Comparison of ENCODE assay signal across 33 mouse cellular contexts in the genomic region with DNA sequence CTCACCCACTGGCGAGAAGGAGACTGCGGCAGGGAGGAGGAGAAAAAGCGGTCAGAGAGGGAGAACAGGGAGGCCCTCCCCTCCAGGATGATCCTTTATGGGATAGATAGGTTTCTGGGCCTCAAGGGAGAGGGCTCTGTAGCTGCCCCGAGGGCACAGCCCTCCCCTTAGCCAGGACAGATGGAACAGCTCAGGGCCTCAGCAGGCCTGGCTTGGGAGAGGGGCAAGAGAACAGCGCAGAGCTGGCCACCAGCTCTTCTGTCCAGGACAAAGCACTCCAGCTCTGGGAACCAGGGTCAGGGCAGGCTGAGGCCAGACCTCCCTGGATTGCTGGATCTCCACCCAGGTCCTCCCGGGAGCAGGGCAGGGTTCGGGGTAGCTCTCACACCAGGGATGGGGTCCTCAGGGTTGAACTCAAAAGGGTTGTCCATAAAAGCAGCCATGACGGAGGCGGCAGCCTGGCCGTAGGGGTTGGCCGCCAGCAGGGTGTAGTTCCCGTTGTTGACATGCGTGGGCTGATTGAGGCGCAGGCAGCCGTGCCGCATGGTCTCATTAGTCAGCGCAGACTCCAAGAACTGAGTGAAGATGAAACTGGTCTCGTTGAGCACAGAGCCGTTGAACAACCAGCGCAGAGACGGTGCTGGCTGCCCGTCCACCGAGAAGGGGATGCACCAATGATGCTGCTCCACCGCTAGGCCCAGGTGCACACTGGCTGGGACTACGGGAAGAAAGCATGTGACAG. TPM values are rescaled to one million over a fixed set of nuclear protein-coding genes. Genes with fewer than 3 reads are reported as not detected.
DNase-seq lines count a peak whose midpoint lies in the region; ATAC-seq and TF ChIP-seq lines count a peak whose summit lies in the region.
"Had no signal": no experiment of that assay in that cellular context is flagged by ENCODE, and none has a peak within 500 bp of the region (broad histone marks: within the 10 kb centered on the region; RNA-seq: fewer than 3 reads in every experiment).

No protein-coding gene starts in this region.

- no peak overlapping the region for H3K4me2 ChIP-seq in kidney, embryonic 14.5 days (replicated peaks; ENCODE audit: low read depth, low read length)
- no peak overlapping the region for H3K4me2 ChIP-seq in lung, embryonic 16.5 days (ENCODE audit: low read depth, low read length)
- H3K4me2 ChIP-seq: embryonic facial prominence, embryonic 12.5 days; liver, embryonic 15.5 days; midbrain, embryonic 15.5 days; neural tube, embryonic 15.5 days; stomach, embryonic 15.5 days had no signal

- H3K9ac ChIP-seq in kidney, embryonic 14.5 days (ENCODE audit: low read depth, low read length): no peak overlapping the region
- no peak overlapping the region for H3K9ac ChIP-seq in lung, embryonic 16.5 days (ENCODE audit: low read length)
- H3K9ac ChIP-seq: embryonic facial prominence, embryonic 12.5 days; liver, embryonic 15.5 days; midbrain, embryonic 15.5 days; neural tube, embryonic 15.5 days; stomach, embryonic 15.5 days had no signal

- ATAC-seq in kidney, embryonic 14.5 days (ENCODE audit: low FRiP score, low TSS enrichment): peak; percentile 63
- ATAC-seq in lung, embryonic 16.5 days (ENCODE audit: low read depth): 0 out of 2 replicates have a peak, but pooled peaks have one; percentile 28
- no peak for ATAC-seq in erythroblast, adult 5-6 weeks (replicated peaks; ENCODE audit: low FRiP score, poor library complexity, severe bottlenecking)
- ATAC-seq: forebrain, embryonic 14.5 days; intestine, postnatal 0 days; midbrain, embryonic 15.5 days had no signal

- H3K27me3 ChIP-seq in kidney, embryonic 14.5 days (ENCODE audit: control insufficient read depth, insufficient read depth, low read length): peaks cover 3% of the 10 kb centered on the region; the same call in 1 of the 2 replicates
- H3K27me3 ChIP-seq in lung, embryonic 16.5 days (ENCODE audit: control insufficient read depth, insufficient read depth, low read depth, low read length): no peaks in the 10 kb centered on the region
- peaks cover 91% of the 10 kb centered on the region for H3K27me3 ChIP-seq in E14TG2a.4 (ENCODE audit: insufficient read depth, low read length)
- peaks cover 48% of the 10 kb centered on the region for H3K27me3 ChIP-seq in embryonic facial prominence, embryonic 10.5 days (replicated peaks; ENCODE audit: low read depth, poor library complexity, severe bottlenecking)
- H3K27me3 ChIP-seq: midbrain, embryonic 15.5 days had no signal

- peaks cover 8% of the 10 kb centered on the region; the same call in 1 of the 2 replicates for H3K4me1 ChIP-seq in kidney, embryonic 14.5 days (ENCODE audit: control insufficient read depth, insufficient read depth, low read length)
- H3K4me1 ChIP-seq in lung, embryonic 16.5 days (replicated peaks; ENCODE audit: control insufficient read depth, insufficient read depth, low read length): 0 out of 2 replicates have a peak, but pooled peaks cover 7% of the 10 kb centered on the region
- peaks cover 16% of the 10 kb centered on the region for H3K4me1 ChIP-seq in E14TG2a.4 (replicated peaks; ENCODE audit: low read depth, low read length)
- peaks cover 38% of the 10 kb centered on the region for H3K4me1 ChIP-seq in embryonic facial prominence, embryonic 10.5 days
- H3K4me1 ChIP-seq: liver, embryonic 15.5 days had no signal

- H3K36me3 ChIP-seq in kidney, embryonic 14.5 days (ENCODE audit: control insufficient read depth, insufficient read depth, low read length): no peaks in the 10 kb centered on the region
- H3K36me3 ChIP-seq in lung, embryonic 16.5 days (ENCODE audit: control insufficient read depth, insufficient read depth, low read length): no peaks in the 10 kb centered on the region
- H3K36me3 ChIP-seq in E14TG2a.4 (ENCODE audit: insufficient read depth, low read length): no peaks in the 10 kb centered on the region
- H3K36me3 ChIP-seq in embryonic facial prominence, embryonic 10.5 days (replicated peaks): no peaks in the 10 kb centered on the region
- H3K36me3 ChIP-seq: embryonic facial prominence, embryonic 12.5 days; heart, embryonic 10.5 days; liver, embryonic 15.5 days; midbrain, embryonic 15.5 days; neural tube, embryonic 15.5 days; stomach, embryonic 15.5 days had no signal

- no peak for TF ChIP-seq CTCF in E14TG2a.4 (conservative IDR thresholded peaks at IDR 0.05; ENCODE audit: low read length)

- WGBS in kidney, embryonic 14.5 days: 75% methylated on average over 25 of the region's 25 CpGs
- WGBS in lung, embryonic 16.5 days: 79% methylated on average over 22 of the region's 25 CpGs
- 87% methylated on average over 25 of the region's 25 CpGs for WGBS in embryonic facial prominence, embryonic 10.5 days

- peak overlapping the region; percentile 26; the same call in 1 of the 2 replicates for H3K27ac ChIP-seq in kidney, embryonic 14.5 days (ENCODE audit: low read depth, low read length)
- no peak overlapping the region for H3K27ac ChIP-seq in lung, embryonic 16.5 days (ENCODE audit: low read length)
- H3K27ac ChIP-seq in embryonic facial prominence, embryonic 10.5 days (replicated peaks): peak overlapping the region; percentile 31
- H3K27ac ChIP-seq: embryonic facial prominence, embryonic 12.5 days; heart, embryonic 10.5 days; left cerebral cortex, adult 2 months; liver, embryonic 15.5 days; midbrain, embryonic 15.5 days; neural tube, embryonic 15.5 days; stomach, embryonic 15.5 days had no signal

- no peak overlapping the region for H3K4me3 ChIP-seq in kidney, embryonic 14.5 days (ENCODE audit: low read length)
- H3K4me3 ChIP-seq in lung, embryonic 16.5 days (ENCODE audit: low read length): no peak overlapping the region
- H3K4me3 ChIP-seq in E14TG2a.4 (replicated peaks; ENCODE audit: low read length): peak overlapping the region; percentile 54
- H3K4me3 ChIP-seq in embryonic facial prominence, embryonic 10.5 days: no peak overlapping the region
- H3K4me3 ChIP-seq: embryonic facial prominence, embryonic 12.5 days; erythroblast, embryonic 14.5 days; heart, embryonic 10.5 days; left cerebral cortex, adult 2 months; liver, embryonic 15.5 days; midbrain, embryonic 15.5 days; myocyte; neural tube, embryonic 15.5 days; stomach, embryonic 15.5 days had no signal

- no peaks in the 10 kb centered on the region for H3K9me3 ChIP-seq in kidney, embryonic 14.5 days (ENCODE audit: control insufficient read depth, low read length)
- H3K9me3 ChIP-seq in lung, embryonic 16.5 days (ENCODE audit: control insufficient read depth, low read length): no peaks in the 10 kb centered on the region
- H3K9me3 ChIP-seq in E14TG2a.4 (ENCODE audit: low read length): no peaks in the 10 kb centered on the region
- no peaks in the 10 kb centered on the region for H3K9me3 ChIP-seq in embryonic facial prominence, embryonic 10.5 days
- H3K9me3 ChIP-seq: embryonic facial prominence, embryonic 12.5 days; heart, embryonic 10.5 days; liver, embryonic 15.5 days; midbrain, embryonic 15.5 days; neural tube, embryonic 15.5 days; stomach, embryonic 15.5 days had no signal

- no peak for DNase-seq in kidney, postnatal 36 days
- DNase-seq in lung, postnatal 25 days (ENCODE audit: low spot score): no peak
- no peak for DNase-seq in embryonic facial prominence, embryonic 10.5 days (ENCODE audit: low spot score)
- no peak for DNase-seq in urinary bladder, adult 18-20 months (ENCODE audit: low spot score in 2 of 2)
- DNase-seq: adrenal gland, postnatal 36 days; cerebellum, adult 11 months; cerebellum, postnatal 10 days; left cerebral cortex, postnatal 4 days; liver; lung, postnatal 36 days; right cerebral cortex, adult 18-20 months; right cerebral cortex, postnatal 4 days; thymus, adult 2 months had no signal

RNA-seq across cellular contexts. Expression of a gene that starts 11.5 kb away (rescaled TPM):
- 5.3 and 5.4 TPM in 2 replicates for polyA plus RNA-seq in kidney, embryonic 14.5 days (2014; fragmentation: Nextera tagmentation; extraction: Ambion mirVana)
- polyA plus RNA-seq in lung, embryonic 16.5 days (2015; fragmentation: Nextera tagmentation; extraction: Ambion mirVana): 1.5 and 1.6 TPM in 2 replicates
- polyA plus RNA-seq in embryonic facial prominence, embryonic 10.5 days (2016; fragmentation: Nextera tagmentation; extraction: Ambion mirVana): 10.7 and 11.0 TPM in 2 replicates
- total RNA-seq in erythroblast, adult 5-6 weeks (2015; ENCODE audit: low replicate concordance): not detected in 2 replicates
- total RNA-seq in erythroblast, adult 5-6 weeks (2017; ENCODE audit: low replicate concordance): not detected in 2 replicates
- total RNA-seq: gastrocnemius, adult 8-10 months; hematopoietic stem cell, adult 5-6 weeks; megakaryocyte-erythroid progenitor cell, adult 5-6 weeks had no signal
- polyA plus RNA-seq: C2C12; erythroblast, embryonic 14.5 days; myocyte had no signal

RNA-seq across cellular contexts. Expression of a gene that starts 13.3 kb away (rescaled TPM):
- polyA plus RNA-seq in kidney, embryonic 14.5 days (2014; fragmentation: Nextera tagmentation; extraction: Ambion mirVana): 0.95 and 0.97 TPM in 2 replicates
- 0.04 and 0.23 TPM in 2 replicates for polyA plus RNA-seq in lung, embryonic 16.5 days (2015; fragmentation: Nextera tagmentation; extraction: Ambion mirVana)
- 0.49 and 0.54 TPM in 2 replicates for polyA plus RNA-seq in embryonic facial prominence, embryonic 10.5 days (2016; fragmentation: Nextera tagmentation; extraction: Ambion mirVana)
- total RNA-seq in erythroblast, adult 5-6 weeks (2015; ENCODE audit: low replicate concordance): not detected in 2 replicates
- total RNA-seq in erythroblast, adult 5-6 weeks (2017; ENCODE audit: low replicate concordance): not detected in 2 replicates
- total RNA-seq: gastrocnemius, adult 8-10 months; megakaryocyte-erythroid progenitor cell, adult 5-6 weeks had no signal
- polyA plus RNA-seq: C2C12; erythroblast, embryonic 14.5 days; heart, embryonic 10.5 days; heart, postnatal 0 days; myocyte had no signal

RNA-seq across cellular contexts. Expression of a gene that starts 35.0 kb away (rescaled TPM):
- polyA plus RNA-seq in kidney, embryonic 14.5 days (2014; fragmentation: Nextera tagmentation; extraction: Ambion mirVana): 0.87 and 0.89 TPM in 2 replicates
- 3.9 and 5.9 TPM in 2 replicates for polyA plus RNA-seq in lung, embryonic 16.5 days (2015; fragmentation: Nextera tagmentation; extraction: Ambion mirVana)
- polyA plus RNA-seq in embryonic facial prominence, embryonic 10.5 days (2016; fragmentation: Nextera tagmentation; extraction: Ambion mirVana): 0.28 and 0.41 TPM in 2 replicates
- total RNA-seq in erythroblast, adult 5-6 weeks (2015; ENCODE audit: low replicate concordance): not detected in 2 replicates
- total RNA-seq in erythroblast, adult 5-6 weeks (2017; ENCODE audit: low replicate concordance): not detected in 2 replicates
- total RNA-seq: megakaryocyte-erythroid progenitor cell, adult 5-6 weeks had no signal
- polyA plus RNA-seq: erythroblast, embryonic 14.5 days had no signal

RNA-seq across cellular contexts. Expression of a gene that starts 40.7 kb away (rescaled TPM):
- polyA plus RNA-seq in kidney, embryonic 14.5 days (2014; fragmentation: Nextera tagmentation; extraction: Ambion mirVana): 25.3 and 41.0 TPM in 2 replicates
- polyA plus RNA-seq in lung, embryonic 16.5 days (2015; fragmentation: Nextera tagmentation; extraction: Ambion mirVana): 32.4 and 34.5 TPM in 2 replicates
- 12.2 and 13.4 TPM in 2 replicates for polyA plus RNA-seq in embryonic facial prominence, embryonic 10.5 days (2016; fragmentation: Nextera tagmentation; extraction: Ambion mirVana)
- 0.63 and 1.9 TPM in 2 replicates for total RNA-seq in erythroblast, adult 5-6 weeks (2015; ENCODE audit: low replicate concordance)
- 0.42 TPM in 1 of 2 replicates, not detected in the other for total RNA-seq in erythroblast, adult 5-6 weeks (2017; ENCODE audit: low replicate concordance)
